Mouse (Mus musculus): ENCODE measurements around the gene Etfa.

DNA sequence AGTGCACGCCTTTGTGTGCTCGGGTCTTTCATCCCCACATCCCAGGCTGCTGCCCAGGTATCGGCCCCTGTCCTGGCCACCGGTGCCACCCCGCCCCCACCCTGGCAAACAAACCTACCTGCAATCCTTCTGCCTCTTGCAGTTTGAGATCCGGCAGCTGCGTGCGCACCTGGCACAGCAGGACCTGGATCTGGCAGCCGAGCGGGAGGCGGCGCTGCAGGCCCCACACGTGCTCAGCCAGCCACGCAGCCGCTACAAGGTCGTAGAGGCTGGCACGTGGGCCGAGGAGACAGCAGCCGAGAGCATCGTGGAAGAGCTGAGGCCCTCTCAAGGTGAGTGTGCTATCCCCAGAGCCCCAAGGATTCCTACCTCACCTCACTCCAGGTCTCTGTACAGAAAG lies 81.9 kb downstream of the Etfa start:
- TF ChIP-seq CTCF (IDR thresholded peaks at IDR 0.05; ENCODE audit: borderline replicate concordance, control insufficient read depth, extremely low read depth, insufficient read depth, low read length, poor library complexity) = no peak
- no peak for TF ChIP-seq POLR2A (IDR thresholded peaks at IDR 0.05; ENCODE audit: control insufficient read depth, extremely low read depth, insufficient read depth, low read length, poor library complexity)
